Mouse (Mus musculus) ES-Bruce4 (cell line): ENCODE measurements around the gene Rnf187. TPM values are rescaled to one million over a fixed set of nuclear protein-coding genes. Genes with fewer than 3 reads are reported as not detected.

ENCODE experiments used
- H3K27ac ChIP-seq: 2 replicates; pipeline ENCODE4 v1.5.1; 2012; ENCODE audit warnings: low read length, inconsistent platforms; ENCODE audit not compliant: insufficient read depth
- H3K27me3 ChIP-seq: 2 replicates; pipeline ENCODE4 v1.6.1; 2012; ENCODE audit warnings: mild to moderate bottlenecking, low read length, inconsistent platforms; ENCODE audit not compliant: control insufficient read depth, poor library complexity, insufficient read depth, severe bottlenecking
- H3K36me3 ChIP-seq: 2 replicates; pipeline ENCODE4 v1.6.1; 2012; ENCODE audit warnings: inconsistent platforms, mild to moderate bottlenecking, low read length, moderate library complexity; ENCODE audit not compliant: control insufficient read depth, poor library complexity, insufficient read depth, severe bottlenecking
- H3K4me1 ChIP-seq: one replicate; pipeline ENCODE4 v1.8.1; 2011; ENCODE audit warnings: low read length; ENCODE audit not compliant: control insufficient read depth, insufficient read depth
- H3K4me3 ChIP-seq: 2 replicates; pipeline ENCODE4 v1.5.1; 2011; ENCODE audit warnings: low read depth, mild to moderate bottlenecking, low read length
- H3K9ac ChIP-seq: 2 replicates; pipeline ENCODE4 v1.6.1; 2012; ENCODE audit warnings: low read depth, mild to moderate bottlenecking, inconsistent platforms; ENCODE audit not compliant: poor library complexity, severe bottlenecking
- H3K9me3 ChIP-seq: replicated peaks from 2 replicates; pipeline ENCODE4 v1.6.1; 2012; ENCODE audit warnings: mild to moderate bottlenecking, low read length, inconsistent platforms; ENCODE audit not compliant: control insufficient read depth, poor library complexity, insufficient read depth, severe bottlenecking
- CTCF ChIP-seq: IDR thresholded peaks from one replicate; pipeline ENCODE4 v1.8.1; 2011; ENCODE audit warnings: low read depth, low read length
- EP300 ChIP-seq: IDR thresholded peaks from 2 replicates; pipeline ENCODE4 v1.6.1; 2011; ENCODE audit warnings: low read depth, low read length; ENCODE audit not compliant: insufficient read depth
- POLR2A ChIP-seq: IDR thresholded peaks from one replicate; pipeline ENCODE4 v1.8.1; 2011; ENCODE audit warnings: low read length; ENCODE audit not compliant: insufficient read depth
- polyA plus RNA-seq: library from polyadenylated mRNA; stranded (reverse); fragments of >200 nt; gene quantifications from 2 replicates; pipeline ENCODE4 v1.2.4, GENCODE M21; 2011; ENCODE audit warnings: low read depth; ENCODE audit not compliant: missing spikeins, insufficient read depth, insufficient read length

Rnf187 gene
- polyA plus RNA-seq, 1 experiment = 105 TPM

DNA sequence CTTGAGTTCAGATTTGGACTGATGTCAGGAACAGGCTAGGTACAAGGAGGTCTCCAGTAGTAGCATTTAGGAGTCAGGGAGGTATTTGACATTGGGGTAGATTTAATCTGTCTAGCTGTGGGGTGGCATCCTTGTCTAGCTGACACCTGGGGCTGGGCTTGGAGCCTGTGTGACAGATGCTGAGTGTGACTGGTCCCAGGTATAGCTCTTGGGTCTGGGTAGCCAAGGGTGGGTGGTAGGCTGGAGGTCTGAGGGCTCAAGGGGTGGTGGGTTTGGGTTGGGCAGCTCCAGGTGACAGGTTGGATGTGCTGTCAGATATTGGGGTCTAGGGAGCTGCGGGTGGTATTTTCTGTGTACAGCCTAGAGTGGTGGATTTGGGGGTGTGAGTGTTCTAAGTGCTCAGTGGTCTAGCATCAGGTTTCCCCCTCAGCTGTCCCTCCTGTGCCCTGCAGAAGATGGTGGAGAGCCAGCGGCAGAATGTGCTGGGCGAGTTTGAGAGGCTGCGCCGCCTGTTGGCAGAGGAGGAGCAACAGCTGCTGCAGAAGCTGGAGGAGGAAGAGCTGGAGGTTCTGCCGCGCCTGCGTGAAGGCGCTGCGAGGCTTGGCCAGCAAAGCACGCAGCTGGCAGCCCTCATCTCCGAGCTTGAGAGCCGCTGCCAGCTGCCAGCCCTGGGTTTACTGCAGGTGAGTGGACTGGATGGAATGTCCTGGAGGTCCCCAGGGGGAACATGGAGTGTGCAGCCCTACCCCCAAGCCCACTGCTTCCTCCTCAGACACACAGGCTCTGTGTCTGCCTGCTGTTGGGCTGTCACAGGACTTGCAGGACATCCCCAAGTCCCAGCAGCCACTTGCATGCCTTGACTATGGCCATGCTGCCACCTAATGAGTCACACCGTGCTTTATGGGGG, 43.1 kb upstream of the Rnf187 start:
- no peak overlapping the region for H3K27ac ChIP-seq
- no peak overlapping the region for H3K9ac ChIP-seq
- no peaks in the 10 kb centered on the region for H3K9me3 ChIP-seq
- H3K27me3 ChIP-seq = no peaks in the 10 kb centered on the region
- H3K36me3 ChIP-seq = peaks cover 37% of the 10 kb centered on the region
- H3K4me3 ChIP-seq = no peak overlapping the region
- no peaks in the 10 kb centered on the region for H3K4me1 ChIP-seq
- TF ChIP-seq CTCF = peak; percentile 63
- TF ChIP-seq EP300 = no peak
- no peak for TF ChIP-seq POLR2A

DNA sequence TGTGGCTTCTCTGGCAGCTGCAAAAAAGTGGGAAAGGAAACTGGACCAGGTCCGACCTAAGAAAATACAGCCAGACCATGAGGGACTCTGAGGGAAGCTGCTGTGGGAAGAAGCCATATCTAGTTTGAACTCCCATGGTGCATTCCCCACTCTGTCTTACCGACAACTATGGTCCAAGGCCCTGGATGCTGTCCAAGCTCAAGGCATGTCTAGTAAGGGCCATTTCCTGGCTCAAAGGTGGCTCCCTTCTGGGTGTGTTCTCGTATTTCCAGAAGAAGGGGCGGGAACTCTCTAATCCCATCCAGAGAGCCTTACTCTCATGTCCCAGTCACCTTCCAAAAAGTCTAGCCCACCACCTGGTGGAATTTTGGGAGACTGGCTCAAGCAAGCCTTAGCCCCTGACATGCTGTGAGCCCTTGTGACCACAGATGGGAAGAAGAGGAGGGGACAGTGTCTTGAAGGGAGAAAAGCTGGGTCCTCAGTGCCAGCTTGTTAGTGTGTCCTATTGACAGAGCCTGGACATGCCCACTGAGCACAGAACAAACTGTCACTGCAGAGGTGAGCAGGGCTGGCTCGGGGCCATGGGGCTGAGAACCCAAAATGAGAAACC, 41.8 kb upstream of the Rnf187 start:
- Histone ChIP-seq H3K9me3 (no peaks in the 10 kb centered on the region), H3K27me3 (no peaks in the 10 kb centered on the region), H3K4me1 (no peaks in the 10 kb centered on the region), H3K36me3 (peaks cover 26% of the 10 kb centered on the region), H3K27ac (no peak overlapping the region), H3K9ac (peak overlapping the region; percentile 84), H3K4me3 (0 out of 2 replicates have a peak overlapping the region, but pooled peaks have one; percentile 3)
- TF ChIP-seq CTCF = no peak
- TF ChIP-seq EP300 = no peak
- TF ChIP-seq POLR2A = no peak

DNA sequence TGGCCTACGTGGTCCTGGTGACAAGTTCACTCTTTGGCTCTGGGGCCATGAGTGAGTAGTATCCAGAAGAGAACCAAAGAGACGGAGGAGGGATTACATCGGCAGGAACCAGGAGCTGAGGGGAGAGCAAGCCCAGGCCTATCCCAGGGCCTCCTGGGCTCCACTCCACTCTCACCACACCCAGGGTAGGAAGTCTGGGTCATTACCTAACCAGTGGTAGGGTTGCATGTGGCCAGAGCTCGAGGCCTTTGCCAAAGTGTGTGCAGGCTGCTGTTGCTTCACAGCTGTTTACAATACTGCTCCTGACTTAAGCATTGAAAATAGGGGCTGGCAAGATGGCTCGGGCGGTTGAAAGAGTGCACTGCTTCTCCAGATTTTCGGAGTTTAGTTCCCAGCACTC, 40.9 kb upstream of the Rnf187 start:
- peaks cover 19% of the 10 kb centered on the region for H3K36me3 ChIP-seq
- no peaks in the 10 kb centered on the region for H3K4me1 ChIP-seq

DNA sequence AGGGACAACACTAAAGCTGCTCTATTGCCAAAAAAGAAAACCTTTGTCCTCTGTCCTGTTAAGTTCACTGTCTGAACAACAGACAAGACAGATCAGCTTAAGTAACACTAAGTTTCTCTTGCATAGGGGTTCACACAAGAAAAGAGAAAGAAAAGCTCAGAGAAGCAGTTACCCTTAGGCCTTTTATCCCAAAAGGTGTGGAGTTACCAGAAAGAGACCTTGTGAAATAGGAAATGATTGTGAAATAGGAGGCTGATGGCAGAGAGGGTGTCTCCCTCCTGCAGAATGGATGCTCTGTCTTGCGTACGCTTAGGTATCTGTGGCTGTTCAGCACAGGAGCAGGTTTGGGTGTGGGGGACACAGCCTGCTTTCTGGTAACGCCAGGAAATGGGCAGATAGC, 40.5 kb upstream of the Rnf187 start:
- Histone ChIP-seq H3K36me3 (peaks cover 15% of the 10 kb centered on the region), H3K27ac (peak overlapping the region; percentile 71), H3K27me3 (no peaks in the 10 kb centered on the region), H3K4me1 (no peaks in the 10 kb centered on the region), H3K9ac (peak overlapping the region; percentile 84), H3K4me3 (peak overlapping the region; percentile 75), H3K9me3 (no peaks in the 10 kb centered on the region)
- no peak for TF ChIP-seq CTCF
- no peak for TF ChIP-seq EP300
- no peak for TF ChIP-seq POLR2A

More for the DNA sequence above, 40.9 kb upstream of the Rnf187 start:
- H3K27me3 ChIP-seq = no peaks in the 10 kb centered on the region
- no peaks in the 10 kb centered on the region for H3K9me3 ChIP-seq
- peak overlapping the region; percentile 84 for H3K9ac ChIP-seq
- peak overlapping the region; percentile 71 for H3K27ac ChIP-seq
- TF ChIP-seq POLR2A = no peak
- no peak for TF ChIP-seq CTCF
- no peak for TF ChIP-seq EP300
- peak overlapping the region; percentile 75 for H3K4me3 ChIP-seq

DNA sequence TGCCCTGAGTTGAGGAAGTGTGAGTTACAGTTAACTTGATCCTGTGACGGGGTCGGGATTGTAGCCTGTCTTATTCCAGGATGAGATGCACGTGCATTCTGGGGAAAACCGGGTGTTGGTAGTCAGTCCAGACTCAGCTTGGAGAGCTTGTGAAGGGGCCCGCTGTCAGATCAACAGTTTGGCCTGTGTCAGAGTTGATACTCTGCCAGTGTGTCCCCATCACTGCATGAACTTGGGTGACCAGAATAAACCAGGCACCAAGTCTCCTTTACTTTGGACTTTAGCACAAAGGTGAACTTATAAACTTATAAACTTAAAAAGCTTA, 40.0 kb upstream of the Rnf187 start:
- H3K36me3 ChIP-seq = peaks cover 9% of the 10 kb centered on the region
- no peak for TF ChIP-seq EP300
- no peak for TF ChIP-seq POLR2A
- no peak for TF ChIP-seq CTCF
- no peaks in the 10 kb centered on the region for H3K27me3 ChIP-seq
- H3K4me3 ChIP-seq = peak overlapping the region; percentile 86
- peak overlapping the region; percentile 84 for H3K9ac ChIP-seq
- H3K4me1 ChIP-seq = no peaks in the 10 kb centered on the region
- no peaks in the 10 kb centered on the region for H3K9me3 ChIP-seq
- no peak overlapping the region for H3K27ac ChIP-seq

DNA sequence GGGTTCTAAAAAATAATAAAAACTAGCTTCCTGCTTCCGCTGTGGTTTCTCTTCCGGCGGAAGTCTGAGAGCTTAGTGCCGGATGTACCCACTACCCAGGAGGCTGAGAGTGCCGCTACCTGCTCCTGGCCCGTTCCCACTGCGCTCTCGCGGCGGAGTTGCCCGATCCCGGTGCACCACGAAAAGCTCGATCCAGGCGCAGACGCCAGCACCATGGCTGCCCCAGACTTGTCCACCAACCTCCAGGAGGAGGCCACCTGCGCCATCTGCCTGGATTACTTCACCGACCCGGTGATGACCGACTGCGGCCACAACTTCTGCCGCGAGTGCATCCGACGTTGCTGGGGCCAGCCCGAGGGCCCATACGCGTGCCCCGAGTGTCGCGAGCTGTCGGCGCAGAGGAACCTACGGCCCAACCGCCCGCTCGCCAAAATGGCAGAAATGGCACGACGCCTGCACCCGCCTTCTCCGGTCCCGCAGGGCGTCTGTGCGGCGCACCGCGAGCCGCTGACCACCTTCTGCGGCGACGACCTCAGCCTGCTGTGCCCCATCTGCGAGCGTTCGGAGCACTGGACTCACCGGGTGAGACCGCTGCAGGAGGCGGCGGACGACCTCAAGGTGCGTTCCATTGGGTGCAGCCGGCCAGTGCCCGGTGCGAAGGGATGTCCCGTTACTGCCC, 39.5 kb upstream of the Rnf187 start, which contains the start of gene Trim11:
Trim11 (plus strand) TSS at position 67 of the 679 bp plus-strand sequence.
- peak within 1 kb of the TSS; percentile 86 for H3K4me3 ChIP-seq
- no peaks in the 10 kb centered on the region for H3K4me1 ChIP-seq
- peak within 1 kb of the TSS; percentile 84 for H3K9ac ChIP-seq
- TF ChIP-seq POLR2A (peak; percentile 40), EP300 (no peak), CTCF (no peak)
- H3K9me3 ChIP-seq = no peaks in the 10 kb centered on the region
- no peaks in the 10 kb centered on the region for H3K27me3 ChIP-seq
- H3K36me3 ChIP-seq = peaks cover 7% of the 10 kb centered on the region
- peak within 1 kb of the TSS; percentile 8; the same call in 1 of the 2 replicates for H3K27ac ChIP-seq
